Mouse (Mus musculus): Measurements from ENCODE around the gene Fads6. TPM values are rescaled to one million over a fixed set of nuclear protein-coding genes. Genes with fewer than 3 reads are reported as not detected.
A peak's percentile ranks its signal among the peaks of the same experiment; 100 is the strongest.

Gene Fads6
- polyA plus RNA-seq, 1 experiment from 2014 or later: 0.24 TPM

- Histone ChIP-seq H3K36me3 (ENCODE audit: control insufficient read depth, insufficient read depth, low read length) (no peaks in the 10 kb centered on the region), H3K4me2 (ENCODE audit: low read depth) (no peak overlapping the region), H3K4me1 (ENCODE audit: control insufficient read depth, insufficient read depth, low read length) (peaks cover 43% of the 10 kb centered on the region), H3K27ac (ENCODE audit: low read depth, low read length) (no peak overlapping the region), H3K9me3 (ENCODE audit: control insufficient read depth, low read length) (no peaks in the 10 kb centered on the region), H3K4me3 (ENCODE audit: low read depth, low read length) (no peak overlapping the region), H3K27me3 (ENCODE audit: control insufficient read depth, insufficient read depth, low read length) (peaks cover 48% of the 10 kb centered on the region), H3K9ac (ENCODE audit: low read length) (no peak overlapping the region)
- no peak for ATAC-seq (ENCODE audit: insufficient read depth, low FRiP score, low TSS enrichment)
- no peak for DNase-seq (ENCODE audit: low spot score)
- WGBS: 28% methylated on average over 3 of the region's 3 CpGs
Measured at GRCm38 (mm10) chr11:115247240-115247639, 50.2 kb downstream of the Fads6 start.

- Histone ChIP-seq H3K4me1 (ENCODE audit: control insufficient read depth, insufficient read depth, low read length) (peaks cover 48% of the 10 kb centered on the region), H3K9ac (ENCODE audit: low read length) (no peak overlapping the region), H3K4me3 (ENCODE audit: low read depth, low read length) (no peak overlapping the region), H3K27me3 (ENCODE audit: control insufficient read depth, insufficient read depth, low read length) (peaks cover 45% of the 10 kb centered on the region), H3K36me3 (ENCODE audit: control insufficient read depth, insufficient read depth, low read length) (no peaks in the 10 kb centered on the region), H3K27ac (ENCODE audit: low read depth, low read length) (no peak overlapping the region), H3K9me3 (ENCODE audit: control insufficient read depth, low read length) (no peaks in the 10 kb centered on the region), H3K4me2 (ENCODE audit: low read depth) (no peak overlapping the region)
- DNase-seq (ENCODE audit: low spot score) (no peak), ATAC-seq (ENCODE audit: insufficient read depth, low FRiP score, low TSS enrichment) (no peak)
- WGBS: 79% methylated on average over 8 of the region's 8 CpGs
Measured at GRCm38 (mm10) chr11:115246386-115246785, 51.1 kb downstream of the Fads6 start.

DNA sequence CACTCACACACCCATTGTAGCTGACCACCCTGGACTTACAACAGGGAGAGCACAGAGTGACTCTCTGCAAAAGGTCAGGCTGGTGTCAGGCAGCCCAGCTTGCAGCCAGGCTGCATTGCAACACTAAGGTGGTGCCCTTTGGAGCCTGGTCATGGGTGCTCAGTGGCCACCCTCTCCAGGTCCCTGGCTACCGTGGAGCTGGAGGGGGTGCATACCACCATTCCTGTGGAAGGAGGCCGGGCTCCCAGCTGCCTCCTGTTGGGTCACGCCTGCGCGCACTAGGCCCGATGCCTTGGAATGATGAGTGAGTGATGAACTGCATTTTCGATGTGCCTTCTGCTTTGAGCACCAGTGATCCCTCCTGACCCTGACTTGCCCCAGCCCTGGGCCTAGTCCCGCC lies 52.6 kb downstream of the Fads6 start:
- no peaks in the 10 kb centered on the region for H3K9me3 ChIP-seq (ENCODE audit: control insufficient read depth, low read length)
- H3K27me3 ChIP-seq (ENCODE audit: control insufficient read depth, insufficient read depth, low read length): peaks cover 30% of the 10 kb centered on the region
- 81% methylated on average over 8 of the region's 8 CpGs for WGBS
- H3K36me3 ChIP-seq (ENCODE audit: control insufficient read depth, insufficient read depth, low read length): no peaks in the 10 kb centered on the region
- no peak for ATAC-seq (ENCODE audit: insufficient read depth, low FRiP score, low TSS enrichment)
- no peak overlapping the region for H3K4me2 ChIP-seq (ENCODE audit: low read depth)
- no peak for DNase-seq (ENCODE audit: low spot score)
- 0 out of 2 replicates have a peak overlapping the region, but pooled peaks have one; percentile 8 for H3K27ac ChIP-seq (ENCODE audit: low read depth, low read length)
- peaks cover 48% of the 10 kb centered on the region for H3K4me1 ChIP-seq (ENCODE audit: control insufficient read depth, insufficient read depth, low read length)
- no peak overlapping the region for H3K4me3 ChIP-seq (ENCODE audit: low read depth, low read length)
- no peak overlapping the region for H3K9ac ChIP-seq (ENCODE audit: low read length)

- Histone ChIP-seq H3K4me3 (ENCODE audit: low read depth, low read length) (no peak overlapping the region), H3K9ac (ENCODE audit: low read length) (no peak overlapping the region), H3K27me3 (ENCODE audit: control insufficient read depth, insufficient read depth, low read length) (peaks cover 20% of the 10 kb centered on the region), H3K36me3 (ENCODE audit: control insufficient read depth, insufficient read depth, low read length) (no peaks in the 10 kb centered on the region), H3K4me1 (ENCODE audit: control insufficient read depth, insufficient read depth, low read length) (peaks cover 49% of the 10 kb centered on the region), H3K9me3 (ENCODE audit: control insufficient read depth, low read length) (no peaks in the 10 kb centered on the region), H3K4me2 (ENCODE audit: low read depth) (no peak overlapping the region), H3K27ac (ENCODE audit: low read depth, low read length) (no peak overlapping the region)
- WGBS: 88% methylated on average over 12 of the region's 12 CpGs
- no peak for ATAC-seq (ENCODE audit: insufficient read depth, low FRiP score, low TSS enrichment)
- DNase-seq (ENCODE audit: low spot score): no peak
Measured at GRCm38 (mm10) chr11:115243783-115244182, 53.7 kb downstream of the Fads6 start.

- Histone ChIP-seq H3K27me3 (ENCODE audit: control insufficient read depth, insufficient read depth, low read length) (peaks cover 12% of the 10 kb centered on the region; the same call in 1 of the 2 replicates), H3K4me2 (ENCODE audit: low read depth) (no peak overlapping the region), H3K36me3 (ENCODE audit: control insufficient read depth, insufficient read depth, low read length) (no peaks in the 10 kb centered on the region), H3K27ac (ENCODE audit: low read depth, low read length) (no peak overlapping the region), H3K9me3 (ENCODE audit: control insufficient read depth, low read length) (no peaks in the 10 kb centered on the region), H3K9ac (ENCODE audit: low read length) (no peak overlapping the region), H3K4me3 (ENCODE audit: low read depth, low read length) (no peak overlapping the region), H3K4me1 (ENCODE audit: control insufficient read depth, insufficient read depth, low read length) (peaks cover 48% of the 10 kb centered on the region)
- DNase-seq (ENCODE audit: low spot score): no peak
- 81% methylated on average over 3 of the region's 3 CpGs for WGBS
- ATAC-seq (ENCODE audit: insufficient read depth, low FRiP score, low TSS enrichment): no peak
Measured at GRCm38 (mm10) chr11:115242746-115243145, 54.7 kb downstream of the Fads6 start.

DNA sequence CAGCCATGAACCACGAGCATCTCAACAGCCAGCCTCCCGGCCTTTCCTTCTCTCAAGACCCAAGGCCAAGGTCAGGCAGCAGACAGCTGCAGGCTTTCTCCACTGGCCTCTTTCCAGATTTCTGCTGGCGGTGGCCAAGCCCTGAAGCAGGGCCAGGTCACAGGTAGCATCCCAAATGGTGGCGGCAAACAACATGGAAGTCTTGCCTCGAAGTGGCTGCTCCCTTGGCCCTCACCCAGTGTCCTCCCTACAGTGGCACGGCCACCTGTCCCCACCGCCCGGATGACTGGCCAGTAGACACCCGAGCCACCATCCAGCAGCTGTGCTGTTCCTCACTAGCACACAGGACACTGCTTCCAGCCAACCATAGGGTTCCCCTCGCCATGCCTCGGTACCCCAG lies 56.1 kb downstream of the Fads6 start:
- DNase-seq (ENCODE audit: low spot score) (no peak), ATAC-seq (ENCODE audit: insufficient read depth, low FRiP score, low TSS enrichment) (peak; percentile 36; the same call in 1 of the 2 replicates)
- no peak overlapping the region for H3K4me2 ChIP-seq (ENCODE audit: low read depth)
- H3K36me3 ChIP-seq (ENCODE audit: control insufficient read depth, insufficient read depth, low read length): no peaks in the 10 kb centered on the region
- WGBS: 73% methylated on average over 11 of the region's 11 CpGs
- no peak overlapping the region for H3K4me3 ChIP-seq (ENCODE audit: low read depth, low read length)
- no peak overlapping the region for H3K9ac ChIP-seq (ENCODE audit: low read length)
- H3K27ac ChIP-seq (ENCODE audit: low read depth, low read length): no peak overlapping the region
- no peaks in the 10 kb centered on the region for H3K9me3 ChIP-seq (ENCODE audit: control insufficient read depth, low read length)
- H3K27me3 ChIP-seq (ENCODE audit: control insufficient read depth, insufficient read depth, low read length): peaks cover 4% of the 10 kb centered on the region; the same call in 1 of the 2 replicates
- peaks cover 43% of the 10 kb centered on the region for H3K4me1 ChIP-seq (ENCODE audit: control insufficient read depth, insufficient read depth, low read length)

DNA sequence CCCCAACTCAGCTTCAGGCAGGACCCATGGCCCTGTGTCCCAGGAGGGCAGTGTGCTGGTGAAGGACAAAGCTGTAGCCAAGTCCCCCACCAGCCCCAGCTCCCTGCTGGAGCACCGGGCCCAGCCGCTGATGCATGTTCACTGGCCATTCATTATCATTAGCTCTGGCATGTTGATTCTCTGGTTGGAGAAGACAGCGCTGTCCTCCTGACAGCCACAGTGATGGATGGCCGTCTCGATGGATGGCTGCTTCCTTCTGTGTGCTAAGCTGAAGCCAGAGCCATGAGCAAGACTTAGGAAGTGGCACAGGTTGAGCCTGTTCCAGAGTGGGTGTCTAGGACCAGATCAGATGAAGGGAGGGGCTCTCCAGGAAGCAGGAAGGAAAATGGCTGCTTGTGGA lies 60.9 kb downstream of the Fads6 start:
- 10% methylated on average over 5 of the region's 5 CpGs for WGBS
- peak overlapping the region; percentile 28 for H3K27ac ChIP-seq (ENCODE audit: low read depth, low read length)
- no peaks in the 10 kb centered on the region for H3K9me3 ChIP-seq (ENCODE audit: control insufficient read depth, low read length)
- H3K4me3 ChIP-seq (ENCODE audit: low read depth, low read length): no peak overlapping the region
- peak; percentile 36; the same call in 1 of the 2 replicates for ATAC-seq (ENCODE audit: insufficient read depth, low FRiP score, low TSS enrichment)
- H3K36me3 ChIP-seq (ENCODE audit: control insufficient read depth, insufficient read depth, low read length): no peaks in the 10 kb centered on the region
- peak; percentile 67 for DNase-seq (ENCODE audit: low spot score)
- no peaks in the 10 kb centered on the region for H3K27me3 ChIP-seq (ENCODE audit: control insufficient read depth, insufficient read depth, low read length)
- H3K9ac ChIP-seq (ENCODE audit: low read length): no peak overlapping the region
- H3K4me1 ChIP-seq (ENCODE audit: control insufficient read depth, insufficient read depth, low read length): peaks cover 46% of the 10 kb centered on the region
- H3K4me2 ChIP-seq (ENCODE audit: low read depth): no peak overlapping the region

GRCm38 (mm10) chr11:115234320-115235044 lies 63.0 kb downstream of the Fads6 start:
- ATAC-seq (ENCODE audit: insufficient read depth, low FRiP score, low TSS enrichment) (no peak), DNase-seq (ENCODE audit: low spot score) (no peak)
- H3K27me3 ChIP-seq (ENCODE audit: control insufficient read depth, insufficient read depth, low read length): no peaks in the 10 kb centered on the region
- H3K4me2 ChIP-seq (ENCODE audit: low read depth): no peak overlapping the region
- H3K9me3 ChIP-seq (ENCODE audit: control insufficient read depth, low read length): no peaks in the 10 kb centered on the region
- no peak overlapping the region for H3K27ac ChIP-seq (ENCODE audit: low read depth, low read length)
- peaks cover 41% of the 10 kb centered on the region for H3K4me1 ChIP-seq (ENCODE audit: control insufficient read depth, insufficient read depth, low read length)
- H3K36me3 ChIP-seq (ENCODE audit: control insufficient read depth, insufficient read depth, low read length): no peaks in the 10 kb centered on the region
- no peak overlapping the region for H3K4me3 ChIP-seq (ENCODE audit: low read depth, low read length)
- WGBS: 73% methylated on average over 15 of the region's 15 CpGs
- H3K9ac ChIP-seq (ENCODE audit: low read length): no peak overlapping the region

All from neural tube, embryonic 11.5 days (tissue).